Mouse (Mus musculus) stomach, embryonic 16.5 days (tissue): ENCODE data around the gene Zfp385b. TPM values are rescaled to one million over a fixed set of nuclear protein-coding genes. Genes with fewer than 3 reads are reported as not detected.

Experiments
- ATAC-seq: fragments of 200-750 bp; cut with Nextera tagmentation; 2 replicates; pipeline ENCODE4 v1.8.0; 2017; ENCODE audit warnings: moderate number of reproducible peaks, moderate TSS enrichment; ENCODE audit not compliant: insufficient read depth, low FRiP score
- H3K27ac ChIP-seq: fragments of 300-500 bp; sonication (generic); 2 replicates; pipeline ENCODE4 v1.5.1; 2014; ENCODE audit warnings: low read length
- H3K27me3 ChIP-seq: fragments of 300-500 bp; sonication (generic); 2 replicates; pipeline ENCODE4 v1.6.1; 2014; ENCODE audit warnings: low read length, control low read depth, mixed read lengths; ENCODE audit not compliant: control insufficient read depth, insufficient read depth
- H3K36me3 ChIP-seq: fragments of 300-500 bp; sonication (generic); 2 replicates; pipeline ENCODE4 v1.6.1; 2014; ENCODE audit warnings: low read length; ENCODE audit not compliant: control insufficient read depth, insufficient read depth
- H3K4me1 ChIP-seq: fragments of 300-500 bp; sonication (generic); 2 replicates; pipeline ENCODE4 v1.6.1; 2014; ENCODE audit warnings: low read length, control low read depth, mixed read lengths; ENCODE audit not compliant: control insufficient read depth, insufficient read depth
- H3K4me2 ChIP-seq: fragments of 300-500 bp; sonication (generic); 2 replicates; pipeline ENCODE4 v1.6.1; 2014; ENCODE audit warnings: low read depth, low read length, mixed read lengths
- H3K4me3 ChIP-seq: fragments of 300-500 bp; sonication (generic); replicated peaks from 2 replicates; pipeline ENCODE4 v1.5.1; 2014; ENCODE audit warnings: mild to moderate bottlenecking, low read length
- H3K9ac ChIP-seq: fragments of 300-500 bp; sonication (generic); 2 replicates; pipeline ENCODE4 v1.6.1; 2014; ENCODE audit warnings: low read length
- H3K9me3 ChIP-seq: fragments of 300-500 bp; sonication (generic); replicated peaks from 2 replicates; pipeline ENCODE4 v1.6.1; 2016; ENCODE audit warnings: low read length, control low read depth; ENCODE audit not compliant: control insufficient read depth
- WGBS: fragments of 180-500 bp; shearing (Covaris S2); extraction: QIAGEN DNeasy Blood & Tissue Kit; methylation state at CpG from one replicate; pipeline ENCODE4 v1.1.7; 2014; 5-methylcytosine and 5-hydroxymethylcytosine counted together
- polyA plus RNA-seq: library from polyadenylated mRNA; unstranded; fragments of >200 nt; fragmentation: Nextera tagmentation; extraction: Ambion mirVana; gene quantifications from 2 replicates; pipeline ENCODE4 v1.2.1, GENCODE M21; 2015

Zfp385b gene
- polyA plus RNA-seq, 1 experiment from 2014 or later = 5.6 TPM

- Histone ChIP-seq H3K27me3 (no peaks in the 10 kb centered on the region), H3K9ac (no peak overlapping the region), H3K27ac (no peak overlapping the region), H3K9me3 (no peaks in the 10 kb centered on the region), H3K4me1 (no peaks in the 10 kb centered on the region), H3K4me2 (no peak overlapping the region), H3K4me3 (no peak overlapping the region), H3K36me3 (no peaks in the 10 kb centered on the region)
- WGBS = 54% methylated on average over 4 of the region's 4 CpGs
- ATAC-seq = no peak
Measured at GRCm38 (mm10) chr2:77608666-77609065, 210.8 kb downstream of the Zfp385b start.

GRCm38 (mm10) chr2:77593461-77593860 lies 226.0 kb downstream of the Zfp385b start:
- no peak overlapping the region for H3K27ac ChIP-seq
- H3K4me2 ChIP-seq = no peak overlapping the region
- 30% methylated on average over 7 of the region's 7 CpGs for WGBS
- no peak for ATAC-seq
- H3K4me1 ChIP-seq = no peaks in the 10 kb centered on the region; the same call in 1 of the 2 replicates
- H3K9ac ChIP-seq = no peak overlapping the region
- H3K27me3 ChIP-seq = no peaks in the 10 kb centered on the region
- no peaks in the 10 kb centered on the region for H3K9me3 ChIP-seq
- H3K36me3 ChIP-seq = no peaks in the 10 kb centered on the region
- H3K4me3 ChIP-seq = no peak overlapping the region

GRCm38 (mm10) chr2:77592525-77592924 lies 226.9 kb downstream of the Zfp385b start:
- ATAC-seq = no peak
- no peak overlapping the region for H3K27ac ChIP-seq
- H3K4me2 ChIP-seq = no peak overlapping the region
- peaks cover 2% of the 10 kb centered on the region; the same call in 1 of the 2 replicates for H3K9me3 ChIP-seq
- no peak overlapping the region for H3K4me3 ChIP-seq
- H3K4me1 ChIP-seq = no peaks in the 10 kb centered on the region; the same call in 1 of the 2 replicates
- no peak overlapping the region for H3K9ac ChIP-seq
- H3K36me3 ChIP-seq = no peaks in the 10 kb centered on the region
- H3K27me3 ChIP-seq = no peaks in the 10 kb centered on the region
- 89% methylated on average over 6 of the region's 6 CpGs for WGBS

GRCm38 (mm10) chr2:77589205-77589901 lies 230.1 kb downstream of the Zfp385b start:
- Histone ChIP-seq H3K4me2 (no peak overlapping the region), H3K4me1 (no peaks in the 10 kb centered on the region; the same call in 1 of the 2 replicates), H3K4me3 (no peak overlapping the region), H3K9me3 (peaks cover 11% of the 10 kb centered on the region; the same call in 1 of the 2 replicates), H3K36me3 (no peaks in the 10 kb centered on the region), H3K27me3 (no peaks in the 10 kb centered on the region), H3K9ac (no peak overlapping the region), H3K27ac (no peak overlapping the region)
- 76% methylated on average over 12 of the region's 12 CpGs for WGBS
- ATAC-seq = no peak

- Histone ChIP-seq H3K27ac (no peak overlapping the region), H3K4me2 (no peak overlapping the region), H3K4me1 (no peaks in the 10 kb centered on the region), H3K27me3 (no peaks in the 10 kb centered on the region), H3K4me3 (no peak overlapping the region), H3K9me3 (peaks cover 11% of the 10 kb centered on the region; the same call in 1 of the 2 replicates), H3K36me3 (no peaks in the 10 kb centered on the region), H3K9ac (no peak overlapping the region)
- no peak for ATAC-seq
- WGBS = 79% methylated on average over 4 of the region's 4 CpGs
Measured at GRCm38 (mm10) chr2:77587387-77587786, 232.1 kb downstream of the Zfp385b start.

GRCm38 (mm10) chr2:77586581-77587360 lies 232.7 kb downstream of the Zfp385b start:
- Histone ChIP-seq H3K36me3 (no peaks in the 10 kb centered on the region), H3K4me2 (no peak overlapping the region), H3K9me3 (peaks cover 11% of the 10 kb centered on the region; the same call in 1 of the 2 replicates), H3K4me1 (no peaks in the 10 kb centered on the region), H3K4me3 (no peak overlapping the region), H3K27ac (no peak overlapping the region), H3K9ac (no peak overlapping the region), H3K27me3 (no peaks in the 10 kb centered on the region)
- WGBS = 81% methylated on average over 4 of the region's 4 CpGs
- no peak for ATAC-seq

- WGBS = 88% methylated on average over 1 of the region's 1 CpGs
- Histone ChIP-seq H3K27ac (no peak overlapping the region), H3K4me3 (no peak overlapping the region), H3K36me3 (no peaks in the 10 kb centered on the region), H3K4me1 (no peaks in the 10 kb centered on the region), H3K9ac (no peak overlapping the region), H3K27me3 (no peaks in the 10 kb centered on the region), H3K9me3 (peaks cover 11% of the 10 kb centered on the region; the same call in 1 of the 2 replicates), H3K4me2 (no peak overlapping the region)
- no peak for ATAC-seq
Measured at GRCm38 (mm10) chr2:77583586-77583985, 235.9 kb downstream of the Zfp385b start.

- no peak overlapping the region for H3K9ac ChIP-seq
- H3K4me1 ChIP-seq = no peaks in the 10 kb centered on the region
- ATAC-seq = no peak
- H3K36me3 ChIP-seq = no peaks in the 10 kb centered on the region
- H3K4me3 ChIP-seq = no peak overlapping the region
- 83% methylated on average over 1 of the region's 1 CpGs for WGBS
- H3K27me3 ChIP-seq = no peaks in the 10 kb centered on the region
- H3K9me3 ChIP-seq = no peaks in the 10 kb centered on the region
- H3K4me2 ChIP-seq = no peak overlapping the region
- H3K27ac ChIP-seq = no peak overlapping the region
Measured at GRCm38 (mm10) chr2:77576571-77576970, 242.9 kb downstream of the Zfp385b start.
